Mouse (Mus musculus) left cerebral cortex, adult 2 months (tissue): Measurements from ENCODE around the gene Ccdc114. TPM values are rescaled to one million over a fixed set of nuclear protein-coding genes. Genes with fewer than 3 reads are reported as not detected.
A peak's percentile ranks its signal among the peaks of the same experiment; 100 is the strongest.
"Not testable (repeated sequence)": the region's sequence is repeated elsewhere in the genome, so short reads cannot be mapped to it uniquely, and the experiment has no call there.

Source experiments
- DNase-seq, 2 experiments: peaks; one replicate each; pipeline ENCODE4 v3.0.0; 2021 to 2022; ENCODE audit warnings: low spot score in 2 of 2, mixed read lengths in 1 of 2; ENCODE audit errors: extremely low spot score in 1 of 2
- H3K27ac ChIP-seq: fragments of 200-600 bp; 2 replicates; pipeline ENCODE4 v1.8.1; 2022
- H3K4me3 ChIP-seq: fragments of 200-600 bp; 2 replicates; pipeline ENCODE4 v1.8.1; 2022
- CTCF ChIP-seq: fragments of 200-600 bp; IDR thresholded peaks from 2 replicates; pipeline ENCODE4 v1.8.1; 2022; ENCODE audit warnings: antibody characterized with exemption, mild to moderate bottlenecking, moderate library complexity
- intact Hi-C: fragments of 180-260 bp; cut with DNase I; formaldehyde crosslinking; loops from one replicate; pipeline ENCODE4 v1.15.1; 2025
- long read RNA-seq, 2 experiments: library from polyadenylated mRNA; stranded (forward); transcript quantifications; one replicate each; pipeline ENCODE4 v2.0.0; 2021; ENCODE audit warnings: borderline mapping rate in 2 of 2
- total RNA-seq, 2 experiments: library from RNA; stranded (reverse); gene quantifications; 2 replicates each; pipeline ENCODE4 v1.2.3; 2021

Gene Ccdc114
- 1 to 10 TPM; 2.3 TPM for total RNA-seq
- long read RNA-seq, experiment 1, partial matches to known transcripts = 1 of 4 reads
- long read RNA-seq, experiment 1, other reads (novel, unspliced or antisense) = 3 of 4 reads
- long read RNA-seq, experiment 2, partial matches to known transcripts = 0 of 2 reads
- long read RNA-seq, experiment 2, other reads (novel, unspliced or antisense) = 2 of 2 reads

DNA sequence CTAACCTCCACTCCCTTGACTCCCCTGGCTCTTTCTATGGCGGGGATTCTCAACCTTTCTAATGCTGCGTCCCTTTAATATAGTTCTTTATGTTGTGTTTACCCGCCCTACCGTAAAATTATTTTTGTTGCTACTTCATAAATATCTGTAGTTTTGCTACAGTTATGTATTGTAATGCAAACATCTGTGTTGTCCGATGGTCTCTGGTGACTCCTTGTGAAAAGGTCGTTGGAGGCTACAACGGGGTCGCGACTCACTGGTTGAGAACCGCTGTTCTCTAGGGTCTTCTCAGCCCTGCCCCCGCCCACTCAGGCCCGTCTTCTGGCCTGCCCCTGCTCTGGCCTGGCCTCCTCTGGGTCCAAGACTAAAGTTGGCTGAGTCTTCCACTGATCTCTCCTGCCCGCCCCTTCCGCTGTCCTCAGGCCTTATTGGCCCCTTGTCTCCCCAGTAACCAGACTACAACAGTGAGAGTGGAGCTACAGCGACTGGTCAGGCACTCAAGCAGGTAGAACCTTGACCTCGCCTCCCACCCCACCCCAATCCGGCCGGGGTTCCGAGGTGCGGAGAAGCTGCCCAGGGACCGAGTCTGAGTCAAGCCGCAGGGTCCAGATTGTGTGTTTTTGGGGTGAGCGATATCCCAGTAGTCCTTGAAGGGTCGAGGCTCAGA is at the start of gene Ccdc114:
Ccdc114 (plus strand) TSS at position 311 of the 667 bp plus-strand sequence.
- Histone ChIP-seq H3K27ac (peak within 1 kb of the TSS; percentile 89), H3K4me3 (peak within 1 kb of the TSS; percentile 53)
- DNase-seq = no peak
- TF ChIP-seq CTCF = no peak
- intact Hi-C loops = loop anchor here (2.0 kb wide), 1 partner anchor 27 kb away; the partner anchor contains the start of genes Syngr4 and Tmem143

DNA sequence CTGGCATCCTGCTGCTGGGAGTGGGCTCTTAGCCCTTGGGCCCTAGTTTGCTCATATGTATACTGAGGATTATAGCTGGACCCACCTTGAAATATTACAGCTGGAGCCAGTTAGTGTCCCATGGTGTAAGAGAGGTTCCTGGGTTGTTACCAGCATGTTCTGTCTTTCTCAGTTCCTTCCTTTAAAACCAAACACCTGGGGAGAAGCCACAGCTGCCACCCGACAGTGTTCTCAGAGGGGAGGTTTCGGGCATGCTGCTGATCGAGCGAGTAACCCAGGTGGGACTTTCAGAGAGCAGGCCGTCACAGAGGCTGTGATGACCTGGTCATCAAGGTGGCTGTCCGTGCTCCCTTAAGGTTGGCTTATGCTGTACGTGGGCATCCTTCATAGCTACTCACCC is 47.0 kb upstream of the Ccdc114 start:
- no peak for DNase-seq
- TF ChIP-seq CTCF = no peak
- no peak overlapping the region for H3K4me3 ChIP-seq
- intact Hi-C loops = no loop called here
- H3K27ac ChIP-seq = no peak overlapping the region

DNA sequence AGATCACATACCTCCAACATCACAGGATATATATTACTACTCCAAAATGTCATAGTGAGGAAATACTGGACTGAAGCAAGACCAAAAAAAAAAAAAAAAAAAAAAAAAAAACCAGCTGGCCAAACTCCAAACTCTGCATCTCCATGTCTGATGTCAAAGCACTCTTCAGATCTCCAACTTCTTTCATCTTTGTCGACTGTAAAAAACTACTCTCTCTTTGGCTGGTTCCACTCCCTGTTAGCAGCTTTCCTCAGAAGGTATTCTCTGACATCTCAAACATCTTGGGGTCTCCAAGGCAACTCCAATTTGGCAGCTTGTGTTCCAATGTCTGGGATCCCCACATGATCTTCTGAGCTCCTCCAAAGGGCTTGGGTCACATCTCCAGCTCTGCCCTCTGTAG is 45.6 kb upstream of the Ccdc114 start, which contains the start of gene Grin2d:
Grin2d (minus strand) TSS at position 101 of the 400 bp plus-strand sequence.
- H3K4me3 ChIP-seq, intact Hi-C loops, DNase-seq, H3K27ac ChIP-seq: not testable (repeated sequence)

DNA sequence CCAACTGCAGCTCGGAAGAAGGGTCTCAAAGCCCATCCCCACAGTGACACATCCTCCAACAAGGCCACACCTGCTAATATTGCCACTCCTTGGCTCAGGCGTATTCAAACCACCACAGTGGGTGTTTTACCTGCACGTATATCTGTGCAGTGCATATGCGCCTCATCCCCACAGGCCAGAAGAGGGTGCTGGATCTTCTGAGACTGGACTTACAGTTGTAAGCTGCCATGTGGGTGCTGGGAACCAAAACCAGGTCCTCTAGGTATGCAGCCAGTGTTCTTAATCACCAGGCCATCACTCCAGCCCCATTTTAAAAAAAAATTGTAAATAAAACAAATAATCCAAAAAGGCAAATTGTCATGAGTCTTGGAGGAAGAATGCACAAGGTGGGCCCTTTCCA is 43.3 kb upstream of the Ccdc114 start:
- intact Hi-C loops = no loop called here
- H3K27ac ChIP-seq = no peak overlapping the region
- no peak for DNase-seq
- no peak for TF ChIP-seq CTCF
- H3K4me3 ChIP-seq = no peak overlapping the region

DNA sequence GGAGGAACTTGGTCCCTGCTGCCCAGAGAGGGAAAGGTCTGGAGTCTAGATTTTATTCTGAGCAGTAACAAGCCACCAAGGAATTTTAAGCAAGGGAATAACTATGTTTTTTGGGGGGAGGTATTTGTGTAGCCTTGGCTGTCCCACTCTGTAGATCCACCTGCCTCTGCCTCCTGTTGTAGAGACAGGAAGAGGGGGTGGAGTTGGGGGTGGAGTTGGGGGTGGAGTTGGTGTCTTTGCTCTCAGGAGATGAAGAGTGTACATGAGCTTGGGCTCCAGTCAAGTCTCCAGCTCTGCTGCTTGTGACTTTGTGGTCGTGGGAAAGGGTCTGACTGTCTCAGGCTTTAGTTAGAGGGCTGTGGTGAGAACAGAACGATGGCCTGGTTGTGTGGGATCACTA is 42.9 kb upstream of the Ccdc114 start:
- Histone ChIP-seq H3K27ac (no peak overlapping the region), H3K4me3 (no peak overlapping the region)
- no peak for DNase-seq
- no peak for TF ChIP-seq CTCF
- intact Hi-C loops = no loop called here

DNA sequence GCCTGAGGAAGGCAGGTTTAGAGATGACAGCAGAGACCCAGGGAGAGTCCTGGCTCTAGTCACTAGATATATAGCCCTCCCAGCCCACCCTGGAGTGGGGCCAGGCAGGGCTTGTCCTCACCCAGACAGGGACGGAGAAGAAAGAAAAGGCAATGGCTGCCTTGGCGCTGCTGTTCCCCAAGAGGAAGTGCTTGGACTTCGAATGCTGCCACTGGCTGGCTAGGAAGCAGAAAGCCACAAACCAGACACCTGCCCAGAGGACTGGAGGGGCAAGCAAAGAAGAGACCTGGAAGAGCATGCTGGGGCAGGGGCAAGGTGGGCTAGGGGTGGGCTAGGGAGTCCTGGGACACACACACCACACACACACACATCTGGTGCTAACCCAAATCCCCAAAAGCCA is 36.6 kb upstream of the Ccdc114 start:
- TF ChIP-seq CTCF = no peak
- no peak overlapping the region for H3K4me3 ChIP-seq
- intact Hi-C loops = no loop called here
- no peak overlapping the region for H3K27ac ChIP-seq
- no peak for DNase-seq

DNA sequence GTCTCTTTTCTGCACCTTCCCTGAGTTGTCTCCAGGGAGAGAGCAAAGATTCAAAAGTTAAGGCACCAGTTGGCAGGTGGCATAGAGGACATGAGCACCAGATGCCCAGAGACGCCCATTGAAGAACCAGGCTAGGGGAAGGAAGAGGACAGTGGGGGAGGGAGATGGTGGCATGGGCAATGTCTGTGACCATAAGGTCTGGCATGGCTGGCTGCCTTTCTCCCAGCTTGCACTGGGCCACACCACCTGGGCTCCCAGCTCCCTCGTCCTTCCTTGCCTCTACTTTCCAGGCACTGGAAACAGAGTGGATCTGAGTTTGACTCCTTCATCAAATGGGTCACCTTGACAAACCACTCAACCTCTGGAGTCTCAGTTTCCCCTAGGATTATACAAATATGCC is 31.2 kb upstream of the Ccdc114 start:
- intact Hi-C loops = no loop called here
- no peak for DNase-seq
- no peak for TF ChIP-seq CTCF
- no peak overlapping the region for H3K27ac ChIP-seq
- H3K4me3 ChIP-seq = no peak overlapping the region

DNA sequence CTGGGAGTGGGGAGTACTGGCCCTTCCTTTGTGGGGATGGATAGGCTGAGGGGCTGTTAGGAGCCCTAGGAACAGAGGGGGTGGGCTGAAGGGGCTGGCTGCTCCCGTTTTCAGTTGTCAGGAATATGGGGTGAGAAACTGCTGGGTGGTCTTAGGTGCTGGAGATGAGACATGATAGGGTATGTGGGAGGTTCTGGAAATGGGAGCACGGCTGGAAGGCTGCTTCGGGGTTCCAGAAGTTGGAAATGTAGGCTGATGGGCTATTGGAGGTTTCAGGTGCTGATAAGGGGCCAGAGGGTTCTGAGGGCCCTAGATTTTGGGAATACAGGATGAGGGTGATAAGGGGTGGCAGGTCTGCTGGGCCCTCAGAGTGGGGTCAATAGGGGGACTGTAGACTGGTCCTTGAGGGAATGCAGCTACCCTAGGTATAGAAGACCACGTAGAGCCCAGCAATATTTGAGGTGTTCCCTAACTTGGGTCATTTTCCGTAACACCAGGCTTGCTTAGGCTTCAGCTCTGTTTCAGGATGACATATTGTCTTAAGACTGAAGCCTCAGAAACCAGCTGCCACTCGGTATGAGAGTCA is 27.8 kb upstream of the Ccdc114 start:
- intact Hi-C loops = loop anchor here (2.0 kb wide), 1 partner anchor 27 kb away; no protein-coding TSS in a partner anchor
- Histone ChIP-seq H3K4me3 (no peak overlapping the region), H3K27ac (no peak overlapping the region)
- no peak for TF ChIP-seq CTCF
- DNase-seq = no peak

DNA sequence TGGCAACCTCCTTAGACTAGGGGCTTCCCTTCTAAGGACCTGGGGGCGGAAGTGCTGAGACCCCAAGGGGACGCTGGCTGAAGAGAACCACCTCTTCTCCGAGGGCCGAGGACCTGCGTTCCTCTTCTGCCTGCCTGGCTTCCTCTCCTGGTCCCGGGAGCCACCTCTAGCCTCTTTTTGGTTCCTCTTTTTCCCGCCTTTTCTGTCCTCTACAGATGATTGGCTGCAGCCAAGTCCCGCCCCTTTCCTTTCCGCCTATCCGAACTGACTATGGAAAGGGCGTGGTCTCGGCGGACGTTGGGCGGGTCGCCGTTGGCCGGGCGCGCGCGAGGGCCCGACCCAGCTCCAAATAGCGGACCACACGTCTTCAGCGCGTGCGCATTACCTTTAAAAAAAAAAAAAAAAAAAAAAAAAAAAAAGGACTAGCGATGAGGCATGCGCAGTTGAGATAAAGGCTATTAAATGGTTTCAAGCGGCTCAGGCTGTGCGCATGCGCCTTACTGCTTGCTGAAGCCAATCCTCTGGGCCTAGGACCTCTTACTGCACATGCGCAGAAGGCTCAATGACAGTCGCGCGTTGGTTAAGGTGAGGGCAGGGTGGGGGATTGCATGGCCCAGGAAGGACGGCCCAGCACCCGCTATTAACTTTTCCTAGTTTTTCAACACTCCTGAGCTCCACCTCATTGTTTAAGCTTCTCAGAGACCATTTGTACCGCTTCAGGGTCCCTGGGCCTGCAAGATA is 27.2 kb upstream of the Ccdc114 start, which contains the start of the genes Syngr4 and Tmem143:
Syngr4 (minus strand) TSS at position 198 of the 741 bp plus-strand sequence.
Tmem143 (plus strand) TSS at position 425 of the 741 bp plus-strand sequence.
- intact Hi-C loops = loop anchor here (2.0 kb wide), 1 partner anchor 26 kb away; no protein-coding TSS in a partner anchor
- Histone ChIP-seq H3K27ac (peak within 1 kb of the TSS; percentile 94), H3K4me3 (peak within 1 kb of the TSS; percentile 69)
- DNase-seq = peak; percentile 92 to 95
- TF ChIP-seq CTCF = no peak

DNA sequence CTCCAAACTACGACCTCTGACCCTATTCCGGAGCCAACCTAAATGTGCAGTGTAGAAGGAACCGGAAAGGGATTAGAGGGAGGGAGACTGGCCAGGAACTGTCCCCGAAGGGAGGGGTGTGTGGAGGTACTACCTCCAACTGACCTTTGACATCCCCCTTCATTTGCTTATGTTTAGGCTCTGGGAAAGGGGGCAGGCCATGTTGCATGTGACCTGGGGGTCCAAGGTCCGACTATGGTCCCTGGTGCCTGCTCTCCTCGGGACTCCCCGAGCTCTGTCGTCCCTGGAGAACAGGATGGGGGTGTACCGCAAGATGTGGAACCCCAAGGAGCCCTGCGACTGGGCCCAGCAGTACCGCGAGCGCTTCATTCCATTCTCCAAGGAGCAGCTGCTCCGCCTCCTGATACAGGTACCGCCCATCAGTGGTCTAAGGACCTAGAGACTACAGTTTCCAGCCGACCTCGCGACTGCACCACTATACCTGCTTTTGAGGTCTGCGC is 26.6 kb upstream of the Ccdc114 start:
- peak; percentile 53 to 55 for DNase-seq
- intact Hi-C loops = loop anchor here (2.0 kb wide), 1 partner anchor 25 kb away; no protein-coding TSS in a partner anchor
- Histone ChIP-seq H3K4me3 (peak overlapping the region; percentile 69), H3K27ac (peak overlapping the region; percentile 94)
- no peak for TF ChIP-seq CTCF

DNA sequence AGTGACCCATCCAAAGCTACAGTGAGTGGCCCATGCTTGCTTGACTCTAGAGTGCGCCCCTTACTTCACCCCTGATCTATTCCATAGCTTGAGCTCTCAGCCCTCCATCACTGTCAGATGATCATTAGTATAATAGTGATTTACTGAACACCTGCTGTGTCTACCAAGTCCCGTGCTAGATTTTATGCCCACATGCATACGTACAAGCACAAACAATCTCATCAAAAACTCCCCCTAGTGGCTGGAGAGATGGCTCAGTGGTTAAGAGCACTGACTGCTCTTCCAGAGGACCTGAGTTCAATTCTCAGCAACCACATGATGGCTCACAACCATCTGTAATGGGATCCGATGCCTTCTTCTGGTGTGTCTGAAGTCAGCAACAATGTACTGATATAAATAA is 25.7 kb upstream of the Ccdc114 start:
- H3K27ac ChIP-seq = peak overlapping the region; percentile 94; the same call in 1 of the 2 replicates
- H3K4me3 ChIP-seq, intact Hi-C loops, DNase-seq: not testable (repeated sequence)
- peak; percentile 50 for TF ChIP-seq CTCF
